Mouse (Mus musculus): ENCODE data around the gene Srsf5.

DNA sequence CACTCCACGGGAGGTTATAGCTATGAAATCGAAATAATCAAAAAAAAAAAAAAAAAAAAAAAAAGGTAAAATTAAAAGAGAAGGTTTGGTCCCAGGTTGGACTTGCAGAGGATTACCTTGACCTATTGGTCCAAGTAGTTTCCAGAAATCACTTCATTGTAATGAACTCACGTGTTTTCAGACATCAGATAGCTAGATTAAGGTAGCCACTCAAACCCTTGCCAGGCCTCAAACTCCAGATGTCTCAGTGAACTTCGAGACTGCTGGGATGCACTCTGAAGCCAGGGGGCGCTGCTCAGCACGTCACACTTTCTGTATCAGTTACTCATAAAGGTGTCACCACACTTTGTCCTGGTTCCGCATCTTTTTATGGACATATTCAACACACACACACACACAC lies 27.5 kb upstream of the Srsf5 start:
- TF ChIP-seq CTCF (IDR thresholded peaks at IDR 0.05; ENCODE audit: low read depth) (peak; percentile 61), EP300 (optimal IDR thresholded peaks at IDR 0.05) (no peak)

Data from stomach, postnatal 0 days (tissue).